Mouse (Mus musculus): ENCODE results near the gene Camta1.

DNA sequence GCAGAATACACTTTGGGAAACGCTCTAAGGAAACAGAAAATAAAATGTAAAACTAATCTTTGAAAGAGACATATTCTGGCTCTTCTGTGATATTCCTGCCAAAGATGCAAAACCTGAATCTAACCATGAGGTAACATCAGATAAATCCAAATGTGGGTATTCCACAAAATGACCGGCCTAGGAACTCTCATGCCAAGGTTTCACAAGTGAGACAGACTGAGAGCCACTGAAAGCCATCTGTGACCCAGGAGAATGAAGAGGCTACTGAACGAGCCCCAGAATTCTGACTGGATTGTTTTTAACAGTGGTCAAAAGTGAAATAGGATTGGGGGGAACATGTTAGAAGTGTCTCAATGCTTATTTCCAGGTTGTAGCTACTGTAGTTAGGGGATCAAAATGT is 25.8 kb downstream of the Camta1 start:
- TF ChIP-seq ZNF384 (IDR thresholded peaks at IDR 0.05; ENCODE audit: low read depth, low read length) (no peak), HCFC1 (IDR thresholded peaks at IDR 0.05; ENCODE audit: borderline replicate concordance, insufficient read depth, low read length) (no peak), ZC3H11A (IDR thresholded peaks at IDR 0.05; ENCODE audit: borderline replicate concordance, low read depth, low read length) (no peak)

Measured in ES-E14 (cell line).